Mouse (Mus musculus): ENCODE data around the gene Pagr1b. TPM values are rescaled to one million over a fixed set of nuclear protein-coding genes. Genes with fewer than 3 reads are reported as not detected.

The Pagr1b gene
- total RNA-seq, 2 experiments from 2014 or later: not detected

DNA sequence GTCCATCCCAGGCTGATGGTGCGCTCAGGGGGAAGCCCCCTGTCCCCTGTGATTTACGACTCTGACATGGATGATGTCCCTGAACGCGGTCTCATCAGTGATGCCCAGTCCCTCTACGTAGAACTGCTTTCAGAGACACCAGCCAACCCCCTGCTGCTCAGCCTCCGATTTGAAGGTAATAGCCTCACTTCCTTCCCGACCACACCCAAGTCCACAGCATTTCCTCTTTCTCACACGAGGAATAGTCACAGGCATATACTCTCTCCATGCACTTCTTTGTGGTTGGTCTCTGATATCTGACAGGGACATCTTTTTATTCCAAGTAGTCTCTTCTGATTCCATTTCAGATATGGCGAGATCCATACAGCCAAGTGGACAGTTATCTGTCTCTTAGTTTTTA, 56.5 kb downstream of the Pagr1b start:
- no peak for DNase-seq
- intact Hi-C loops (cut with DNase I): no loop called here

DNA sequence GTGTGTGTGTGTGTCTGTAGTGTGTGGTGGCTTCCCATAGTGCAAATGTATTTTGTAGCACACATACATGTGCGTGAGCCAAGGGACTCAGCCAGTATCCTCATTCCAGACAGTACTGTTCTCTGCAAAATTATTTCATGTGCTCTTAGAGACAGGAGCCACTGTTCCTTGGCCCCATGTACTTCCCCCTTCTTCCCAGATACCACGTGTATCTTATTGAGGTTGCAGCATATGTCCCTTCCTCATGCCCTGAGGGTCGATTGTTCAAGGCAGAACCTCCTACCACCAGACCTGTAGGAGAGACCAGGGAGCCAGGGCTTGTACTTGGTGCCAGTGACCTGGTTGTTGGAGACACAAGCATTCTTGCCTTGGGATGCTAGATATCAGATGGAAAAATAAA, 61.2 kb downstream of the Pagr1b start:
- no peak for DNase-seq
- intact Hi-C loops (cut with DNase I): no loop called here

DNA sequence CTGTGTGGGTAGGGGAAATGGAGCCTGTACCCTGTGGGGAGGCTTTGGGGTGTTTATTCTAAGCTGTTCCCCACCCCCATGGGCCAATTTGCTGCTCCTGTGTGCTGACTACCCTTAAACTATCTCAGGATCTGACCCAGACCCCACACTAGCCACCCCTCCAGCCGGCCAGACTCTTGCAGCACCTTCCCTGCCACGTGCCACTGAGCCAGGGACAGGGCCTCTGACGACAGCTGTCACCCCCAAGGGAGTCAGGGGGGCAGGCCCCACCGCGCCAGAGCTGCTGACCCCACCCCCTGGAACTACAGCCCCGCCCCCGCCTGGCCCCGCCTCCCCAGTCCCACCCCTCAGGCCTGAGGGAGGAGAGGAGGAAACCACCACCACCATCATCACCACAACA, 63.6 kb downstream of the Pagr1b start:
- DNase-seq: no peak
- intact Hi-C loops (cut with DNase I): no loop called here

DNA sequence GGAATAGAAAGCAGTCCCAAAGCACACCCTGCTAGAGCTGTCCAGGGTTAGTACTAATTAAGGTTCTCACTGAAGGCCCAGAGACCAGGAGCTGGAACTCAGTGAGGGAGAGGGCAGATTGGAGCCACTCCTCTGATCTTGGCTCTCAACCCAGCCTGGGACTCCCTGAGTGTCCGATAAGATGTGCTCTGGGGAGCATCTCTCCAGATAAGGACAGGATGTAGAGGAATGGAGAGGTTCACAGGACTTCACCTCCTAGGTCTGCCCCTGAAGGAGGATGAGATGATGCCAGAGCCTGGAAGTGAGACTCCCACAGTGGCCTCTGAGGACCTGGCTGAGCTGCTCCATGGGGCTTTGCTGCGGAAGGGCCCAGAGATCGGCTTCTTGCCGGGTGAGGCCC, 64.5 kb downstream of the Pagr1b start:
- DNase-seq: no peak
- intact Hi-C loops (cut with DNase I): loop anchor here (2.0 kb wide), 1 partner anchor 23 kb away; the partner anchor contains the start of gene Cdipt

Small RNAs within 50 kb of the gene (microRNA-seq; reads per million reads assigned to microRNA genes)
- gene Gm44343: 0 reads per million in 2 experiments

Other genes starting within 250 kb of the Pagr1b start
- gene Ypel3, start 239.5 kb downstream of the Pagr1b start, total RNA-seq (2021): 10 to 100 TPM; 61.9 to 71.7 TPM
- gene Tbx6, start 235.0 kb downstream of the Pagr1b start, total RNA-seq (2021): under 1 TPM; 0.29 to 0.35 TPM
- 10 to 100 TPM; 53.2 to 58.2 TPM for gene Ppp4c, start 224.0 kb downstream of the Pagr1b start, total RNA-seq (2021)
- gene Fam57b, start 218.8 kb downstream of the Pagr1b start, total RNA-seq (2021): 10 to 100 TPM; 10.1 to 11.0 TPM
- not detected for gene 4930451I11Rik, start 184.8 kb downstream of the Pagr1b start, total RNA-seq (2021)
- not detected for gene Doc2a, start 169.1 kb downstream of the Pagr1b start, total RNA-seq (2021)
- gene Hirip3, start 154.5 kb downstream of the Pagr1b start, total RNA-seq (2021): 10 to 100 TPM; 10.3 to 13.8 TPM
- gene Ino80e, start 154.1 kb downstream of the Pagr1b start, total RNA-seq (2021): 10 to 100 TPM; 23.8 to 30.0 TPM
- 10 to 100 TPM; 65.6 to 65.7 TPM for gene Taok2, start 131.8 kb downstream of the Pagr1b start, total RNA-seq (2021)
- 10 to 100 TPM; 16.3 to 17.6 TPM for gene Tmem219, start 93.6 kb downstream of the Pagr1b start, total RNA-seq (2021)
- gene Kctd13, start 87.6 kb downstream of the Pagr1b start, total RNA-seq (2021): 1 to 10 TPM; 7.7 to 9.7 TPM
- not detected for gene Asphd1, start 66.9 kb downstream of the Pagr1b start, total RNA-seq (2021)
- gene Sez6l2, start 65.9 kb downstream of the Pagr1b start, total RNA-seq (2021): 10 to 100 TPM; 23.3 to 30.4 TPM
- gene Cdipt, start 40.6 kb downstream of the Pagr1b start, total RNA-seq (2021): 10 to 100 TPM; 73.8 to 82.0 TPM
- under 1 TPM; 0.47 to 0.84 TPM for gene Cdiptos, start 40.4 kb downstream of the Pagr1b start, total RNA-seq (2021)
- gene Mvp, start 1.9 kb downstream of the Pagr1b start, total RNA-seq (2021): 10 to 100 TPM; 45.3 to 50.1 TPM
- 10 to 100 TPM in 1 of 2 experiments, 1 to 10 TPM in 1; 6.4 to 19.6 TPM for gene Pagr1a, start 868 bp upstream of the Pagr1b start, total RNA-seq (2021)
- gene Gm42742, start 4.6 kb upstream of the Pagr1b start, total RNA-seq (2021): 10 to 100 TPM; 19.0 to 27.2 TPM
- gene Prrt2, start 4.7 kb upstream of the Pagr1b start, total RNA-seq (2021): 1 to 10 TPM; 1.0 to 2.3 TPM
- gene Maz, start 10.6 kb upstream of the Pagr1b start, total RNA-seq (2021): 100 to 1,000 TPM; 106 to 113 TPM
- gene Kif22, start 26.0 kb upstream of the Pagr1b start, total RNA-seq (2021): 10 to 100 TPM; 15.3 to 17.6 TPM
- not detected for gene Zg16, start 70.8 kb upstream of the Pagr1b start, total RNA-seq (2021)
- 1 to 10 TPM in 1 of 2 experiments, under 1 TPM in 1; 0.94 to 1.5 TPM for gene AI467606, start 74.9 kb upstream of the Pagr1b start, total RNA-seq (2021)
- gene Qprt, start 105.7 kb upstream of the Pagr1b start, total RNA-seq (2021): under 1 TPM in 1 of 2 experiments, not detected in 1; 0.29 TPM
- under 1 TPM; 0.72 to 0.84 TPM for gene Spn, start 121.3 kb upstream of the Pagr1b start, total RNA-seq (2021)
- 10 to 100 TPM; 46.8 to 49.2 TPM for gene Cd2bp2, start 179.6 kb upstream of the Pagr1b start, total RNA-seq (2021)
- gene Tbc1d10b, start 192.0 kb upstream of the Pagr1b start, total RNA-seq (2021): 10 to 100 TPM; 35.3 to 37.2 TPM
- 1 to 10 TPM; 1.7 to 2.5 TPM for gene Mylpf, start 192.4 kb upstream of the Pagr1b start, total RNA-seq (2021)
- gene Zfp553, start 216.6 kb upstream of the Pagr1b start, total RNA-seq (2021): 1 to 10 TPM; 6.8 to 8.8 TPM
- gene Sept1, start 216.6 kb upstream of the Pagr1b start, total RNA-seq (2021): 10 to 100 TPM; 11.5 to 15.5 TPM
- gene Zfp771, start 227.8 kb upstream of the Pagr1b start, total RNA-seq (2021): 10 to 100 TPM; 14.3 to 15.9 TPM
- 10 to 100 TPM; 45.2 to 48.5 TPM for gene Dctpp1, start 244.2 kb upstream of the Pagr1b start, total RNA-seq (2021)